ENCODE assay signal across 8 mouse cellular contexts in the genomic region with DNA sequence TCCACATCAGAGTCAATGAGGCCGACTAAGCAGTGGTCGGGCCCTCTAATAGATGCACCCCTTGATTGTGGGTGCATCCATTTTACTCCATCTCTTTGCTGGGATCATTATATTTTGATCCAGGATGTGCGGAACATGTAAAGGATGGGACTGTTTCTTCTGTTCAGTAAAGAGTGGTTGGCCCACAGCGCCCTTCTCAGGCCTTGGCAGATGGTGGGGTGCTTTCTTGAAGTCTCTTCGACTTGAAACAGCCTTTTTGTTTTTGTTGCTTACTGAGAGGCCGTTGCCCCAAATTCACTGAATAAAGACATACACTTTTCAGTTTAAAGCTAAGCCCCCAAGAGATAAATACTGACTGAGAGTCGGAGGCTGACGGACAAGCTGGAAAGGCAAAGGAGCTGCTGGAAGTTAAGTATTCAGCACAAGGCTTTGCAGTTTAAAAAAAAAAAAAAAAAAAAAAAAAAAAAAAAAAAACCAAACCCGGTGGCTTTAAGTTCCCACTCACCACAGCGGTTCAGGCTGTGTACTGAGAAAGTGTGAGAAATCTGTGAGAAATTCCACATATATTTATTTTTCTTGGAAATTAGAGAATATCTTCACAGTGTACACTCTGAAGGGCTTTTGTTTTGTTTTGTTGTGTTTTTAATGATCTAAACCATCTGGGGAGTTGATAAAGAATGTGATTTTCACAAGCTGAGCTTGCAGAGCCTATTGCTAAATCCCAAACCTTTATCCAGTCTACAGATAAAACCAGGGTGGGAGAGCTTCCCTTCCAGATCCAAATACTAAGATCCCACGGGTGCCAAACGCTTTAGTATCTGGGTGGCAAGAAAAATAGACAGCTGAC.
DNase-seq lines count a peak whose midpoint lies in the region; ATAC-seq and TF ChIP-seq lines count a peak whose summit lies in the region.

No protein-coding gene starts in this region.

- in situ Hi-C loops in CH12.LX (cut with MboI; ENCODE audit: low pct_ligation_motif_present, low pct_unique_long_range_greater_than_20kb, low sequenced_read_pairs), result no loop called here

- H3K36me3 ChIP-seq in CH12.LX (replicated peaks in 1 of 2; ENCODE audit: control insufficient read depth in 1 of 2, insufficient read depth in 1 of 2, low read length in 1 of 2), result no peaks in the 10 kb centered on the region
- no peaks in the 10 kb centered on the region for H3K36me3 ChIP-seq in forebrain, embryonic 16.5 days (ENCODE audit: control insufficient read depth, insufficient read depth)
- H3K36me3 ChIP-seq in lung, postnatal 0 days (ENCODE audit: insufficient read depth, low read length), result no peaks in the 10 kb centered on the region

- no peak overlapping the region for H3K9ac ChIP-seq in CH12.LX (ENCODE audit: insufficient read depth, low read depth)
- no peak overlapping the region; the same call in none of the 2 replicates for H3K9ac ChIP-seq in forebrain, embryonic 16.5 days (replicated peaks; ENCODE audit: low read depth, low read length)
- H3K9ac ChIP-seq in lung, postnatal 0 days (replicated peaks; ENCODE audit: low read depth), result no peak overlapping the region

- H3K4me3 ChIP-seq in CH12.LX (replicated peaks in 1 of 3; ENCODE audit: low read depth in 2 of 3, low read length in 2 of 3, poor library complexity in 1 of 3), result no peak overlapping the region
- H3K4me3 ChIP-seq in forebrain, embryonic 16.5 days (replicated peaks; ENCODE audit: low read length), result no peak overlapping the region
- no peak overlapping the region for H3K4me3 ChIP-seq in lung, postnatal 0 days (ENCODE audit: low read depth, low read length)

- no peak for TF ChIP-seq CTCF in CH12.LX (conservative IDR thresholded peaks at IDR 0.05 in 1 of 2, IDR thresholded peaks at IDR 0.05 in 1 of 2; ENCODE audit: low read depth in 2 of 2, low read length in 2 of 2)
- TF ChIP-seq CTCF in lung, postnatal 0 days (IDR thresholded peaks at IDR 0.05), result no peak

- 10% methylated on average over 12 of the region's 12 CpGs for WGBS in forebrain, embryonic 16.5 days
- WGBS in lung, postnatal 0 days, result 54% methylated on average over 12 of the region's 12 CpGs

- no peaks in the 10 kb centered on the region for H3K9me3 ChIP-seq in CH12.LX (replicated peaks; ENCODE audit: low read length)
- H3K9me3 ChIP-seq in forebrain, embryonic 16.5 days (ENCODE audit: control insufficient read depth, low read length), result no peaks in the 10 kb centered on the region
- H3K9me3 ChIP-seq in lung, postnatal 0 days (ENCODE audit: low read length), result no peaks in the 10 kb centered on the region

- no peak for TF ChIP-seq RAD21 in CH12.LX (IDR thresholded peaks at IDR 0.05; ENCODE audit: low read depth, low read length)

- no peak for TF ChIP-seq EP300 in CH12.LX (IDR thresholded peaks at IDR 0.05; ENCODE audit: low read length)
- no peak for TF ChIP-seq EP300 in lung, postnatal 0 days (IDR thresholded peaks at IDR 0.05)

- H3K27me3 ChIP-seq in CH12.LX (replicated peaks), result no peaks in the 10 kb centered on the region
- no peaks in the 10 kb centered on the region for H3K27me3 ChIP-seq in forebrain, embryonic 16.5 days (replicated peaks; ENCODE audit: control insufficient read depth, insufficient read depth, low read length)
- no peaks in the 10 kb centered on the region for H3K27me3 ChIP-seq in lung, postnatal 0 days (replicated peaks; ENCODE audit: insufficient read depth, low read length)

- no peak for TF ChIP-seq POLR2A in CH12.LX (IDR thresholded peaks at IDR 0.05; ENCODE audit: low read depth, low read length)

- no peaks in the 10 kb centered on the region for H3K79me2 ChIP-seq in CH12.LX (replicated peaks; ENCODE audit: control insufficient read depth, extremely low read depth, insufficient read depth, poor library complexity, severe bottlenecking)

- no peaks in the 10 kb centered on the region for H3K4me1 ChIP-seq in CH12.LX (ENCODE audit: control insufficient read depth in 1 of 2, insufficient read depth in 2 of 2)
- peaks cover 23% of the 10 kb centered on the region for H3K4me1 ChIP-seq in forebrain, embryonic 16.5 days (replicated peaks; ENCODE audit: control insufficient read depth, insufficient read depth, low read length)
- no peaks in the 10 kb centered on the region for H3K4me1 ChIP-seq in lung, postnatal 0 days (ENCODE audit: insufficient read depth, low read depth, low read length)

- ATAC-seq in cerebellum, adult (ENCODE audit: insufficient number of reproducible peaks, low FRiP score, low TSS enrichment), result no peak
- peak; percentile 53 for ATAC-seq in forebrain, embryonic 16.5 days
- peak; percentile 86 for ATAC-seq in lung, postnatal 0 days

- dilution Hi-C loops in CH12.LX (cut with MboI; ENCODE audit: extremely low pct_ligation_motif_present, extremely low pct_unique_long_range_greater_than_20kb, low sequenced_read_pairs), result no loop called here

- no peak overlapping the region for H3K4me2 ChIP-seq in CH12.LX (ENCODE audit: insufficient read depth, low read depth, poor library complexity, severe bottlenecking)
- peak overlapping the region; percentile 37 for H3K4me2 ChIP-seq in forebrain, embryonic 16.5 days (ENCODE audit: low read length)
- H3K4me2 ChIP-seq in lung, postnatal 0 days (replicated peaks; ENCODE audit: low read depth, low read length), result no peak overlapping the region

- no peak overlapping the region for H3K27ac ChIP-seq in CH12.LX (ENCODE audit: insufficient read depth, low read depth)
- peak overlapping the region; percentile 69 for H3K27ac ChIP-seq in forebrain, embryonic 16.5 days (ENCODE audit: low read length)
- no peak overlapping the region; the same call in 1 of the 2 replicates for H3K27ac ChIP-seq in lung, postnatal 0 days (ENCODE audit: low read length)

- peak; percentile 18 for DNase-seq in cerebellum, adult 9-10 months
- DNase-seq in CH12.LX (ENCODE audit: extremely low read depth), result no peak
- peak; percentile 83 for DNase-seq in lung, postnatal 0 days (ENCODE audit: low spot score)
- no peak for DNase-seq in adrenal gland, adult (ENCODE audit: inconsistent age in 2 of 2, low spot score in 1 of 2)
- no peak for DNase-seq in kidney, adult 9 months
- no peak for DNase-seq in spleen, postnatal 14 days (ENCODE audit: low spot score in 2 of 2)

TF ChIP-seq in CH12.LX, 34 proteins besides CTCF, POLR2A, EP300 and RAD21:
- TF ChIP-seq BHLHE40 (IDR thresholded peaks at IDR 0.05; ENCODE audit: low read depth, low read length) (no peak), ZNF384 (IDR thresholded peaks at IDR 0.05; ENCODE audit: low read depth, low read length) (peak; percentile 52; the same call in 1 of the 2 replicates), KAT2A (IDR thresholded peaks at IDR 0.05; ENCODE audit: insufficient replicate concordance, low read length) (no peak)

Comparison
In these comparisons a context has a peak if more than half of its experiments do, and no peak if none do; other contexts are left out.
1. DNase-seq: peak in cerebellum, adult 9-10 months (single experiment) and lung, postnatal 0 days (single experiment); none in CH12.LX (single experiment), adrenal gland, adult (0 of 2), kidney, adult 9 months (single experiment) and spleen, postnatal 14 days (0 of 2).